Mouse (Mus musculus) kidney, embryonic 16.5 days (tissue): Measurements from ENCODE around the gene Kif3c. TPM values are rescaled to one million over a fixed set of nuclear protein-coding genes. Genes with fewer than 3 reads are reported as not detected.
A peak's percentile ranks its signal among the peaks of the same experiment; 100 is the strongest.
"Not testable (repeated sequence)": the region's sequence is repeated elsewhere in the genome, so short reads cannot be mapped to it uniquely, and the experiment has no call there.

Experiments used
- ATAC-seq: fragments of 200-750 bp; cut with Nextera tagmentation; 2 replicates; pipeline ENCODE4 v1.8.0; 2017; ENCODE audit warnings: moderate TSS enrichment; ENCODE audit not compliant: low FRiP score, low TSS enrichment
- H3K27ac ChIP-seq: fragments of 300-500 bp; sonication (generic); 2 replicates; pipeline ENCODE4 v1.5.1; 2014; ENCODE audit warnings: low read length
- H3K27me3 ChIP-seq: fragments of 300-500 bp; sonication (generic); 2 replicates; pipeline ENCODE4 v1.6.1; 2014; ENCODE audit warnings: low read length, control low read depth, mixed read lengths; ENCODE audit not compliant: insufficient read depth
- H3K36me3 ChIP-seq: fragments of 300-500 bp; sonication (generic); 2 replicates; pipeline ENCODE4 v1.6.1; 2014; ENCODE audit warnings: low read length, control low read depth, mixed read lengths; ENCODE audit not compliant: insufficient read depth
- H3K4me1 ChIP-seq: fragments of 300-500 bp; sonication (generic); 2 replicates; pipeline ENCODE4 v1.6.1; 2014; ENCODE audit warnings: low read length, control low read depth, mixed read lengths; ENCODE audit not compliant: insufficient read depth
- H3K4me2 ChIP-seq: fragments of 300-500 bp; sonication (generic); replicated peaks from 2 replicates; pipeline ENCODE4 v1.6.1; 2014; ENCODE audit warnings: low read depth, low read length
- H3K4me3 ChIP-seq: fragments of 300-500 bp; sonication (generic); 2 replicates; pipeline ENCODE4 v1.5.1; 2014; ENCODE audit warnings: mild to moderate bottlenecking, low read length
- H3K9ac ChIP-seq: fragments of 300-500 bp; sonication (generic); replicated peaks from 2 replicates; pipeline ENCODE4 v1.6.1; 2014; ENCODE audit warnings: low read length
- H3K9me3 ChIP-seq: fragments of 300-500 bp; sonication (generic); 2 replicates; pipeline ENCODE4 v1.6.1; 2016; ENCODE audit warnings: low read length, control low read depth
- WGBS: fragments of 180-500 bp; shearing (Covaris S2); extraction: QIAGEN DNeasy Blood & Tissue Kit; methylation state at CpG from one replicate; pipeline ENCODE4 v1.1.7; 2014; 5-methylcytosine and 5-hydroxymethylcytosine counted together
- polyA plus RNA-seq: library from polyadenylated mRNA; unstranded; fragments of >200 nt; fragmentation: Nextera tagmentation; extraction: Ambion mirVana; gene quantifications from 2 replicates; pipeline ENCODE4 v1.2.1, GENCODE M21; 2015

Kif3c gene
- polyA plus RNA-seq, 1 experiment from 2014 or later, result 12.3 TPM

- ATAC-seq, H3K4me1 ChIP-seq, H3K4me3 ChIP-seq, H3K9ac ChIP-seq, H3K27me3 ChIP-seq, H3K4me2 ChIP-seq, H3K27ac ChIP-seq, H3K9me3 ChIP-seq: not testable (repeated sequence)
- 97% methylated on average over 3 of the region's 3 CpGs for WGBS
- H3K36me3 ChIP-seq, result peaks cover 19% of the 10 kb centered on the region; the same call in 1 of the 2 replicates
Measured at GRCm38 (mm10) chr12:3405662-3406061, 40.7 kb downstream of the Kif3c start.

DNA sequence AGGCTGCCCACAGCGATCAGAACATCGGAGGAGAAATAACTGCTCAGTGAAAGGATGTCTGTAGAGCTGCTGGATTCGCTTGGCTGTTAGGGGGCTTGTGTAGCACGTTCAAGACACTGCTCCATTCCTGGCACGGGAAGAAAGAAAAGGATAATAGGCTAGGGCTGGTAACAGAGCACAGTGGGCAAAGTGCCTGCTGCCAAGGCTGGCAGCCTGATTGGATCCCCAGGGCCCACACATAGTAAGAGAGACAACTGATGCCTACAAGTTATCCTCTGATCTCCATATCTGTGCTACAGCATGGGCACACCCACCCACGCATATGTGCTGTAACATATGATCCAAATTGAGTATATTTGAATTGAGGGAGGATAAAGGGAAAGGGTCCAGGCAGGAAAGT is 41.7 kb downstream of the Kif3c start:
- WGBS, result over 99% methylated on average over 6 of the region's 6 CpGs
- H3K27me3 ChIP-seq, result no peaks in the 10 kb centered on the region
- H3K4me3 ChIP-seq, result no peak overlapping the region
- H3K4me1 ChIP-seq, result no peaks in the 10 kb centered on the region
- H3K4me2 ChIP-seq, result no peak overlapping the region
- no peak overlapping the region for H3K9ac ChIP-seq
- no peak overlapping the region for H3K27ac ChIP-seq
- H3K9me3 ChIP-seq, result no peaks in the 10 kb centered on the region
- peaks cover 17% of the 10 kb centered on the region; the same call in 1 of the 2 replicates for H3K36me3 ChIP-seq
- ATAC-seq, result no peak

DNA sequence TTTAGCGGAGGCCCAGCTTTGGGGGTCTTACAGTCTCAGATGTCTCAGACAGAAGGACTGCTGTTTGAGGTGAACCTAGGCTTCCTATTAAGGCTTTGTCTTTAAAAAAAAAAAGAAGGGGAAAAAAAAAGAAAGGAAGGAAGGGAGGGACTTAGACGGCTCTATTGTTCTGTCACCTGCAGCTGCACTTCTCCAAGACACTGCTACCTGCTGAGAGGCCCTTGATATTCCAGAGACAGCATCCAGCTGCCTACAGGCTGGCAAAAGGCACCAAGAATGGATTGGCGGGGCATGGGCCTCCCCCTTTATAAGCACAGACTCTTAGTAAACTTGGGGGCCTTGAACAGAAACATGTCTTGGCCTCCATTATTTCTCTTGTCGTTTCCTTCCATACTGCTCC is 50.0 kb downstream of the Kif3c start:
- 90% methylated on average over 4 of the region's 4 CpGs for WGBS
- ATAC-seq, result no peak
- Histone ChIP-seq H3K9ac (no peak overlapping the region), H3K27ac (no peak overlapping the region), H3K9me3 (no peaks in the 10 kb centered on the region), H3K36me3 (peaks cover 9% of the 10 kb centered on the region; the same call in 1 of the 2 replicates), H3K4me3 (no peak overlapping the region), H3K27me3 (no peaks in the 10 kb centered on the region), H3K4me1 (no peaks in the 10 kb centered on the region), H3K4me2 (no peak overlapping the region)

DNA sequence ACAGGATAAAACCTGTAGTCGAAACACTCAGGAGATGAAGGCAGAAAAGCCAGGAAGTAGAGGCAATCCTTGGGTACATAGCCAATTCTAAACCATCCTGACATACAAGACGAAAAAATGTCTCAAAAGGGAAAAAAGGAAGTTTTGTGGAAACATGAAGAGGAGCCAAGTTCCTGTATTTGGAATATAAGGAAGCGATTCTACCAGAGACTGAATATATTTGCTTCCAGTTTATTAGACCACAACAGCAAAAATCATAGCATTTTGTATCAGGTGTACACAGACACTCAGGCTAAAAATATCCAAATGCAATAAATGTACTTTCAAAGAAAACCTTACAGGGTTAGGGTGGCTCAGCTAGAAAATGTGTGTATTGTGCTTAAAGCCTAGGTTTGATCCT is 53.8 kb downstream of the Kif3c start:
- Histone ChIP-seq H3K27me3 (no peaks in the 10 kb centered on the region), H3K27ac (no peak overlapping the region), H3K4me3 (no peak overlapping the region), H3K9ac (no peak overlapping the region), H3K9me3 (no peaks in the 10 kb centered on the region), H3K36me3 (peaks cover 12% of the 10 kb centered on the region), H3K4me2 (no peak overlapping the region), H3K4me1 (no peaks in the 10 kb centered on the region)
- 87% methylated on average over 3 of the region's 3 CpGs for whole genome bisulfite sequencing
- ATAC-seq, result no peak

GRCm38 (mm10) chr12:3420519-3420918 is 55.6 kb downstream of the Kif3c start:
- no peaks in the 10 kb centered on the region for H3K9me3 ChIP-seq
- ATAC-seq, result no peak
- peaks cover 3% of the 10 kb centered on the region for H3K36me3 ChIP-seq
- no peaks in the 10 kb centered on the region for H3K27me3 ChIP-seq
- no peak overlapping the region for H3K9ac ChIP-seq
- H3K27ac ChIP-seq, result no peak overlapping the region
- 94% methylated on average over 2 of the region's 2 CpGs for WGBS
- H3K4me1 ChIP-seq, result 0 out of 2 replicates have a peak, but pooled peaks cover 6% of the 10 kb centered on the region
- H3K4me3 ChIP-seq, result no peak overlapping the region
- H3K4me2 ChIP-seq, result no peak overlapping the region

GRCm38 (mm10) chr12:3422786-3423185 is 57.9 kb downstream of the Kif3c start:
- Histone ChIP-seq H3K4me1 (0 out of 2 replicates have a peak, but pooled peaks cover 8% of the 10 kb centered on the region), H3K4me2 (no peak overlapping the region), H3K36me3 (peaks cover 3% of the 10 kb centered on the region; the same call in 1 of the 2 replicates), H3K4me3 (no peak overlapping the region), H3K27me3 (no peaks in the 10 kb centered on the region), H3K9me3 (no peaks in the 10 kb centered on the region), H3K27ac (no peak overlapping the region), H3K9ac (no peak overlapping the region)
- WGBS, result 97% methylated on average over 1 of the region's 1 CpGs
- ATAC-seq, result no peak

- no peak for ATAC-seq
- Histone ChIP-seq H3K4me3 (no peak overlapping the region), H3K9ac (no peak overlapping the region), H3K4me1 (0 out of 2 replicates have a peak, but pooled peaks cover 8% of the 10 kb centered on the region), H3K27ac (no peak overlapping the region), H3K4me2 (no peak overlapping the region), H3K36me3 (peaks cover 3% of the 10 kb centered on the region; the same call in 1 of the 2 replicates), H3K27me3 (no peaks in the 10 kb centered on the region), H3K9me3 (no peaks in the 10 kb centered on the region)
- 82% methylated on average over 2 of the region's 2 CpGs for WGBS
Measured at GRCm38 (mm10) chr12:3424179-3424578, 59.2 kb downstream of the Kif3c start.

DNA sequence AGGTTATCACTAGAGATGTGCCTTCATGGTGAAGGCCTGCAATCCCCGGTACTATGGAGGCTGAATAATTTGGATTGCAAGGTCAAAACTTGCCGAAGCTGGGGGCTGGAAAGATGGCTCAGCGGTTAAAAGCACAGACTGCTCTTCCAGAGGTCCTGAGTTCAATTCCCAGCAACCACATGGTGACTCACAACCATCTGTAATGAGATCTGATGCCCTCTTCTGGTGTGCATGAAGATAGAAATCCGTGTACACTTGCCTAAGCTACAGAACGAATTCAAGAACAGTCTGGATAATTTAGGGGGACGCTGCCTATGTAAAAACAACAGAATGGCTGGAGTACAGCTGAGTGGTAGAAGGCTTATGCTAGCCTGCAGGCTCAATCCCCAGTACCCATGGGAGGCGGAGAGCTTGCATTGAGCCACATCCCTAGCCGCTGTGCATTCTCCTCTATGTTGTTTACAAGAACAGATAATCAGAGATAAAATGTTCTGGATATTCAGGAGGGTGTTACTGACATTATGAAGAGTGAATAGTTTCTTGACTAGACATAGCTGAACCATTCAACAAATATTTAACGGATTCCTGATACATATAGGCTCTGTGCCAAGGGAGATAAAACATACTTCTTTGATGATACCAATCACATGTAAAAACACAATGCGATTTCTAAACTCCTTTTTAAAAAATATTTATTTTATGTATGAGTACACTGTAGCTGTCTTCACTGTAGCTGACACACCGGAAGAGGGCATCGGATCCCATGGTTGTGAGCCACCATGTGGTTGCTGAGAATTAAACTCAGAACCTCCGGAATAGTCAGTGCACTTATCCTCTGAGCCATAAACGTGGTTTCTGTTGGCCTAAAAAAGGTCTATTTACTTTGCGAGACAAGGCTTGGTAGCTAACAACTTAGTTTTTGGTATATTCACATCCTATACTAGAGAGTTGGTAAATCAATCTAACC is 60.7 kb downstream of the Kif3c start:
- Histone ChIP-seq H3K9ac (peak overlapping the region; percentile 65), H3K36me3 (peaks cover 3% of the 10 kb centered on the region; the same call in 1 of the 2 replicates), H3K9me3 (no peaks in the 10 kb centered on the region), H3K27ac (peak overlapping the region; percentile 98), H3K27me3 (no peaks in the 10 kb centered on the region), H3K4me2 (peak overlapping the region; percentile 65), H3K4me3 (peak overlapping the region; percentile 96), H3K4me1 (0 out of 2 replicates have a peak, but pooled peaks cover 8% of the 10 kb centered on the region)
- WGBS, result 44% methylated on average over 15 of the region's 15 CpGs
- peak; percentile 44; the same call in 1 of the 2 replicates for ATAC-seq

DNA sequence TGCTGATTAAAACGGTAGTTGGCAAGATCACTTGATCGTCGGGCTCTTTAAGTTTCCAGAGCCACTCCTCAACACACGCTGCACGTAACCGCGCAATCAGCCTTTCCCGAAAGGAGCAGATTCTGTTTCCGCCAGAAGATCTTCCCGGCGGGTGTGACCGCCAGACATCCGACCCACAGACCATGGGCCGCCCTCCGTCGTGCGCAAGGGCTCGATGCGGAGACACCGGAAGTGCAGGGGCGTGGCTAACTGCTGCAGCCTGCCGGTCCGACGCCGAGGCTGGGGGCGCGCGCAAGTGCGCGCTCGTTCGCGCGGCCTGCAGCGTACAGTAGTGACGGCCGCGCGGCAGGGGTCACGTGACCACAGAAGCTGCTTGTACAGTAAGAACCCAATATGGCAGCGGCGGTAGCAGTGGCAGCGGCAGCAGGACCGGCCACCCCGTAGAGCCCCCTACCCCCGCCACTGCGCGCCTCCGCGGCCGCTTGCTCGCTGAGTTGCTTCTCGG is 61.6 kb downstream of the Kif3c start, which contains the start of gene Asxl2:
Gene Asxl2 (plus strand): TSS at position 328 of the 505 bp plus-strand sequence.
- Histone ChIP-seq H3K4me1 (0 out of 2 replicates have a peak, but pooled peaks cover 8% of the 10 kb centered on the region), H3K36me3 (peaks cover 3% of the 10 kb centered on the region; the same call in 1 of the 2 replicates), H3K9ac (peak within 1 kb of the TSS; percentile 89), H3K27ac (peak within 1 kb of the TSS; percentile 98), H3K4me3 (peak within 1 kb of the TSS; percentile 96), H3K4me2 (peak within 1 kb of the TSS; percentile 65), H3K27me3 (no peaks in the 10 kb centered on the region), H3K9me3 (no peaks in the 10 kb centered on the region)
- under 1% methylated on average over 53 of the region's 53 CpGs for WGBS
- ATAC-seq, result peak; percentile 96
